Comparison of ENCODE assay signal across 10 mouse cellular contexts in genomic region chr10:53812597-53813243, GRCm38 (mm10).
DNase-seq lines count a peak whose midpoint lies in the region; ATAC-seq lines count a peak whose summit lies in the region.
"Had no signal": no experiment of that assay in that cellular context is flagged by ENCODE, and none has a peak within 500 bp of the region (broad histone marks: within the 10 kb centered on the region; RNA-seq: fewer than 3 reads in every experiment).

No protein-coding gene starts in this region.

- H3K27me3 ChIP-seq in hindbrain, embryonic 14.5 days (ENCODE audit: control insufficient read depth, insufficient read depth, low read length) = no peaks in the 10 kb centered on the region
- H3K27me3 ChIP-seq in hindbrain, embryonic 16.5 days (replicated peaks; ENCODE audit: control insufficient read depth, insufficient read depth, low read length) = no peaks in the 10 kb centered on the region
- H3K27me3 ChIP-seq: embryonic facial prominence, embryonic 12.5 days had no signal

- no peaks in the 10 kb centered on the region for H3K36me3 ChIP-seq in hindbrain, embryonic 14.5 days (replicated peaks; ENCODE audit: control insufficient read depth, insufficient read depth)
- no peaks in the 10 kb centered on the region for H3K36me3 ChIP-seq in hindbrain, embryonic 16.5 days (ENCODE audit: control insufficient read depth, insufficient read depth, low read length)
- H3K36me3 ChIP-seq: embryonic facial prominence, embryonic 12.5 days had no signal

- H3K4me3 ChIP-seq in hindbrain, embryonic 14.5 days (replicated peaks; ENCODE audit: low read length) = no peak overlapping the region
- no peak overlapping the region for H3K4me3 ChIP-seq in hindbrain, embryonic 16.5 days (ENCODE audit: low read length)
- H3K4me3 ChIP-seq: embryonic facial prominence, embryonic 12.5 days had no signal

- no peaks in the 10 kb centered on the region for H3K9me3 ChIP-seq in hindbrain, embryonic 14.5 days (ENCODE audit: control insufficient read depth, low read length)
- no peaks in the 10 kb centered on the region for H3K9me3 ChIP-seq in hindbrain, embryonic 16.5 days (ENCODE audit: control insufficient read depth, low read length)
- H3K9me3 ChIP-seq: embryonic facial prominence, embryonic 12.5 days had no signal

- DNase-seq in hindbrain, embryonic 14.5 days (ENCODE audit: low spot score) = peak; percentile 83
- DNase-seq in ES-CJ7 (ENCODE audit: low read depth, low spot score) = peak; percentile 36
- peak; percentile 51 for DNase-seq in mesoderm, embryonic 11.5 days (ENCODE audit: low read depth, low spot score)
- no peak for DNase-seq in spleen, adult 18-20 months
- DNase-seq in kidney, postnatal 10 days = no peak
- DNase-seq in right cerebral cortex, adult 2 months (ENCODE audit: low spot score in 2 of 2) = no peak

- H3K9ac ChIP-seq in hindbrain, embryonic 14.5 days = no peak overlapping the region
- H3K9ac ChIP-seq in hindbrain, embryonic 16.5 days (ENCODE audit: low read depth, low read length) = no peak overlapping the region
- H3K9ac ChIP-seq: embryonic facial prominence, embryonic 12.5 days had no signal

- H3K4me1 ChIP-seq in hindbrain, embryonic 14.5 days (replicated peaks; ENCODE audit: control insufficient read depth, insufficient read depth, low read length) = no peaks in the 10 kb centered on the region
- H3K4me1 ChIP-seq in hindbrain, embryonic 16.5 days (ENCODE audit: control insufficient read depth, insufficient read depth, low read depth, low read length) = no peaks in the 10 kb centered on the region
- H3K4me1 ChIP-seq: embryonic facial prominence, embryonic 12.5 days had no signal

- WGBS in hindbrain, embryonic 14.5 days = 36% methylated on average over 7 of the region's 7 CpGs
- 36% methylated on average over 7 of the region's 7 CpGs for WGBS in hindbrain, embryonic 16.5 days

- H3K4me2 ChIP-seq in hindbrain, embryonic 14.5 days (replicated peaks) = no peak overlapping the region
- H3K4me2 ChIP-seq in hindbrain, embryonic 16.5 days (ENCODE audit: low read length) = no peak overlapping the region; the same call in 1 of the 2 replicates
- H3K4me2 ChIP-seq: embryonic facial prominence, embryonic 12.5 days had no signal

- H3K27ac ChIP-seq in hindbrain, embryonic 14.5 days = no peak overlapping the region
- H3K27ac ChIP-seq in hindbrain, embryonic 16.5 days (ENCODE audit: low read depth, low read length) = no peak overlapping the region
- H3K27ac ChIP-seq: embryonic facial prominence, embryonic 12.5 days; macrophage had no signal

- ATAC-seq in hindbrain, embryonic 14.5 days (ENCODE audit: low FRiP score) = no peak
- ATAC-seq in hindbrain, embryonic 16.5 days = no peak; the same call in 1 of the 2 replicates
- peak; percentile 93 for ATAC-seq in common myeloid progenitor, adult 5-6 weeks (replicated peaks; ENCODE audit: low read depth, poor library complexity, severe bottlenecking)

Comparison
In these comparisons a context has a peak if more than half of its experiments do, and no peak if none do; other contexts are left out.
1. DNase-seq: peak in hindbrain, embryonic 14.5 days (single experiment), ES-CJ7 (single experiment) and mesoderm, embryonic 11.5 days (single experiment); none in spleen, adult 18-20 months (0 of 2), kidney, postnatal 10 days (single experiment) and right cerebral cortex, adult 2 months (0 of 2).